Mouse (Mus musculus): ENCODE results near the gene Tmem240.

- TF ChIP-seq CTCF (conservative IDR thresholded peaks at IDR 0.05; ENCODE audit: low read length): no peak
- no peak for TF ChIP-seq POU5F1 (IDR thresholded peaks at IDR 0.05; ENCODE audit: borderline replicate concordance, low read length)
Observed at GRCm38 (mm10) chr4:155739741-155740636, 5.4 kb downstream of the Tmem240 start.

Measured in E14TG2a.4 (cell line).